Mouse (Mus musculus) bone marrow, adult 2 months (tissue): Measurements from ENCODE around the gene Rbm20.

Source experiments
- CTCF ChIP-seq: fragments of 200-500 bp; IDR thresholded peaks from 2 replicates; pipeline ENCODE4 v1.5.1; 2011; ENCODE audit warnings: low read length, control low read depth; ENCODE audit not compliant: control insufficient read depth, insufficient read depth
- POLR2A ChIP-seq: fragments of 200-500 bp; IDR thresholded peaks from 2 replicates; pipeline ENCODE4 v1.6.1; 2011; ENCODE audit warnings: low read depth, mild to moderate bottlenecking, control low read depth, low read length, borderline replicate concordance; ENCODE audit not compliant: control insufficient read depth

DNA sequence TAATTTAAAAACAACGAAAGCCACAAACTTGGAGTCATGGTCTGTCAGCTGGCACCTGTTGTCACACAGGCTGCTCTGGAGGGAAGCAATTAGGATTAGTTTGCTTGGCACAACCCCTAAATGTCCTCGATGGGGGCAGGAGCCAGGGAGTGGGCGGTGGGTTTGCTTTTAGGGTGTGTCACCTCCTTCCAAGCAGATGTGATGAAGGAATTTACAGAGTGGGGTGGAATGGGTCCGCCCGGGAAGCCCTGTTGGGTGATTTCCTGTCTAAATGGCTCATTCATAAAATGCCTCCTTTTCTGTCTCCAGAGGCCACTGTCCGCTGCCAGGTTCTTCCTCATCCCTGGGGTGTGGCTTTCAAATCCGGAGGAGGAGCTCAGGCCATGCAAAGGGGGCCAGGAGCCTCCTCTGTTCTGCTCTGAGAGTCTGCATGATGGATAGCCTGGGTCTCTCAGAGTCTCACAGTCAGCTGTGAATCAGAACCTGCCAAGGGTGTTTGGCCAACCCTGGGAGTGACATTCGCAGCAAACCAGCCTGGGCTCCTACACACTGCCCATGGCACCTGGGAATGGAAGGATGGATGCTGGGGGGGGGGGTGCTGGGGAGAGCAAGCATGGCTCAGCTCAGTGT lies 34.3 kb downstream of the Rbm20 start:
- TF ChIP-seq CTCF (no peak), POLR2A (no peak)
